Mouse (Mus musculus) lung, postnatal 0 days (tissue): ENCODE data around the gene Mtf1. TPM values are rescaled to one million over a fixed set of nuclear protein-coding genes. Genes with fewer than 3 reads are reported as not detected.

Source experiments
- ATAC-seq: fragments of 200-750 bp; cut with Nextera tagmentation; 2 replicates; pipeline ENCODE4 v1.8.0; 2017; ENCODE audit warnings: moderate library complexity
- DNase-seq: peaks from one replicate; pipeline ENCODE4 v3.0.0-alpha.2; 2016; ENCODE audit warnings: low spot score
- H3K27ac ChIP-seq: fragments of 300-500 bp; sonication (generic); 2 replicates; pipeline ENCODE4 v1.5.1; 2014; ENCODE audit warnings: antibody characterized with exemption, mild to moderate bottlenecking, low read length, mixed read lengths
- H3K27me3 ChIP-seq: fragments of 300-500 bp; sonication (generic); replicated peaks from 2 replicates; pipeline ENCODE4 v1.6.1; 2014; ENCODE audit warnings: low read length, mixed read lengths; ENCODE audit not compliant: insufficient read depth
- H3K36me3 ChIP-seq: fragments of 300-500 bp; sonication (generic); 2 replicates; pipeline ENCODE4 v1.6.1; 2014; ENCODE audit warnings: low read length, mixed read lengths; ENCODE audit not compliant: insufficient read depth
- H3K4me1 ChIP-seq: fragments of 300-500 bp; sonication (generic); 2 replicates; pipeline ENCODE4 v1.6.1; 2014; ENCODE audit warnings: antibody characterized with exemption, low read depth, low read length, mixed read lengths; ENCODE audit not compliant: insufficient read depth
- H3K4me2 ChIP-seq: fragments of 300-500 bp; sonication (generic); replicated peaks from 2 replicates; pipeline ENCODE4 v1.6.1; 2014; ENCODE audit warnings: low read depth, mild to moderate bottlenecking, low read length, moderate library complexity, mixed read lengths
- H3K4me3 ChIP-seq: fragments of 300-500 bp; sonication (generic); 2 replicates; pipeline ENCODE4 v1.5.1; 2014; ENCODE audit warnings: low read depth, low read length
- H3K9ac ChIP-seq: fragments of 300-500 bp; sonication (generic); replicated peaks from 2 replicates; pipeline ENCODE4 v1.6.1; 2014; ENCODE audit warnings: low read depth, mild to moderate bottlenecking
- H3K9me3 ChIP-seq: fragments of 300-500 bp; sonication (generic); 2 replicates; pipeline ENCODE4 v1.6.1; 2016; ENCODE audit warnings: low read length, mixed read lengths
- CTCF ChIP-seq: IDR thresholded peaks from 2 replicates; pipeline ENCODE4 v1.5.1; 2016; ENCODE audit warnings: antibody characterized with exemption, mild to moderate bottlenecking
- EP300 ChIP-seq: IDR thresholded peaks from 2 replicates; pipeline ENCODE4 v1.6.1; 2016; ENCODE audit warnings: antibody characterized with exemption, mild to moderate bottlenecking, control low read depth
- WGBS: fragments of 180-500 bp; shearing (Covaris S2); extraction: QIAGEN DNeasy Blood & Tissue Kit; methylation state at CpG from one replicate; pipeline ENCODE4 v1.1.7; 2014; 5-methylcytosine and 5-hydroxymethylcytosine counted together
- polyA plus RNA-seq: library from polyadenylated mRNA; unstranded; fragments of >200 nt; fragmentation: Nextera tagmentation; extraction: Ambion mirVana; gene quantifications from 2 replicates; pipeline ENCODE4 v1.2.1, GENCODE M21; 2015

The Mtf1 gene
- polyA plus RNA-seq, 1 experiment from 2014 or later: 10.8 TPM

- no peak overlapping the region for H3K9ac ChIP-seq
- H3K4me3 ChIP-seq: no peak overlapping the region
- no peak overlapping the region for H3K27ac ChIP-seq
- no peak for TF ChIP-seq EP300
- no peak for TF ChIP-seq CTCF
- H3K36me3 ChIP-seq: peaks cover 56% of the 10 kb centered on the region
- 92% methylated on average over 8 of the region's 8 CpGs for WGBS
- H3K4me1 ChIP-seq: no peaks in the 10 kb centered on the region
- H3K27me3 ChIP-seq: no peaks in the 10 kb centered on the region
- DNase-seq (no peak), ATAC-seq (no peak)
- H3K4me2 ChIP-seq: no peak overlapping the region
- no peaks in the 10 kb centered on the region for H3K9me3 ChIP-seq
These were observed 5.8 kb upstream of the Mtf1 start for GRCm38 (mm10) chr4:124796141-124796540.

GRCm38 (mm10) chr4:124796913-124797312 lies 5.0 kb upstream of the Mtf1 start:
- WGBS: 90% methylated on average over 2 of the region's 2 CpGs
- ATAC-seq (no peak), DNase-seq (no peak)
- Histone ChIP-seq H3K9ac (no peak overlapping the region), H3K27me3 (no peaks in the 10 kb centered on the region), H3K4me2 (no peak overlapping the region), H3K4me1 (no peaks in the 10 kb centered on the region), H3K9me3 (no peaks in the 10 kb centered on the region), H3K36me3 (peaks cover 51% of the 10 kb centered on the region), H3K27ac (no peak overlapping the region), H3K4me3 (no peak overlapping the region)
- TF ChIP-seq EP300 (no peak), CTCF (peak; percentile 31)

- peak overlapping the region; percentile 91 for H3K4me3 ChIP-seq
- no peaks in the 10 kb centered on the region for H3K9me3 ChIP-seq
- ATAC-seq: peak; percentile 100
- H3K4me2 ChIP-seq: peak overlapping the region; percentile 91
- H3K27ac ChIP-seq: peak overlapping the region; percentile 92
- under 1% methylated on average over 49 of the region's 53 CpGs for WGBS
- DNase-seq: peak; percentile 99
- peaks cover 7% of the 10 kb centered on the region for H3K4me1 ChIP-seq
- H3K9ac ChIP-seq: peak overlapping the region; percentile 78
- TF ChIP-seq EP300: no peak
- no peak for TF ChIP-seq CTCF
- peaks cover 27% of the 10 kb centered on the region for H3K36me3 ChIP-seq
- H3K27me3 ChIP-seq: no peaks in the 10 kb centered on the region
These were observed 681 bp downstream of the Mtf1 start for GRCm38 (mm10) chr4:124802309-124803260.

- peak overlapping the region; percentile 91 for H3K4me2 ChIP-seq
- H3K9me3 ChIP-seq: no peaks in the 10 kb centered on the region
- no peak overlapping the region for H3K27ac ChIP-seq
- DNase-seq: no peak
- 64% methylated on average over 6 of the region's 6 CpGs for WGBS
- no peak for ATAC-seq
- TF ChIP-seq CTCF: no peak
- TF ChIP-seq EP300: no peak
- H3K27me3 ChIP-seq: no peaks in the 10 kb centered on the region
- peak overlapping the region; percentile 78; the same call in 1 of the 2 replicates for H3K9ac ChIP-seq
- peaks cover 20% of the 10 kb centered on the region for H3K36me3 ChIP-seq
- H3K4me3 ChIP-seq: peak overlapping the region; percentile 91; the same call in 1 of the 2 replicates
- peaks cover 7% of the 10 kb centered on the region for H3K4me1 ChIP-seq
These were observed 1.5 kb downstream of the Mtf1 start for GRCm38 (mm10) chr4:124803406-124803805.

GRCm38 (mm10) chr4:124808511-124808910 lies 6.6 kb downstream of the Mtf1 start:
- ATAC-seq (no peak), DNase-seq (no peak)
- TF ChIP-seq EP300 (no peak), CTCF (no peak)
- WGBS: 59% methylated on average over 5 of the region's 5 CpGs
- Histone ChIP-seq H3K4me3 (no peak overlapping the region), H3K27me3 (no peaks in the 10 kb centered on the region), H3K4me1 (peaks cover under 1% of the 10 kb centered on the region; the same call in 1 of the 2 replicates), H3K36me3 (peaks cover 13% of the 10 kb centered on the region; the same call in 1 of the 2 replicates), H3K27ac (no peak overlapping the region), H3K9ac (no peak overlapping the region), H3K9me3 (no peaks in the 10 kb centered on the region), H3K4me2 (no peak overlapping the region)

GRCm38 (mm10) chr4:124809136-124809883 lies 7.4 kb downstream of the Mtf1 start:
- no peak overlapping the region for H3K27ac ChIP-seq
- 70% methylated on average over 7 of the region's 9 CpGs for WGBS

More at GRCm38 (mm10) chr4:124809136-124809883, 7.4 kb downstream of the Mtf1 start:
- H3K36me3 ChIP-seq: peaks cover 13% of the 10 kb centered on the region; the same call in 1 of the 2 replicates
- H3K4me2 ChIP-seq: no peak overlapping the region
- DNase-seq (no peak), ATAC-seq (no peak)
- H3K9me3 ChIP-seq: no peaks in the 10 kb centered on the region
- no peak overlapping the region for H3K4me3 ChIP-seq
- H3K27me3 ChIP-seq: no peaks in the 10 kb centered on the region
- no peak overlapping the region for H3K9ac ChIP-seq
- no peak for TF ChIP-seq CTCF
- no peak for TF ChIP-seq EP300
- no peaks in the 10 kb centered on the region for H3K4me1 ChIP-seq
